Mouse (Mus musculus) E14TG2a.4 (cell line): Measurements from ENCODE around the gene Myo7a.

ENCODE experiments used
- CTCF ChIP-seq: conservative IDR thresholded peaks from 2 replicates; pipeline ENCODE4 v1.5.1; 2014; ENCODE audit warnings: low read length
- NANOG ChIP-seq: IDR thresholded peaks from 2 replicates; pipeline ENCODE4 v1.6.1; 2014; ENCODE audit warnings: borderline replicate concordance, low read length, mixed read lengths
- POU5F1 ChIP-seq: IDR thresholded peaks from 2 replicates; pipeline ENCODE4 v1.6.1; 2014; ENCODE audit warnings: low read length, borderline replicate concordance

- TF ChIP-seq CTCF, result no peak
- no peak for TF ChIP-seq POU5F1
- TF ChIP-seq NANOG, result no peak
These were observed 8.1 kb downstream of the Myo7a start for GRCm38 (mm10) chr7:98111233-98111632.
